ENCODE assay signal across 18 mouse cellular contexts in genomic region chr13:30339927-30340326, GRCm38 (mm10). TPM values are rescaled to one million over a fixed set of nuclear protein-coding genes. Genes with fewer than 3 reads are reported as not detected.
"Had no signal": no experiment of that assay in that cellular context is flagged by ENCODE, and none has a peak within 500 bp of the region (broad histone marks: within the 10 kb centered on the region; RNA-seq: fewer than 3 reads in every experiment).

No protein-coding gene starts in this region.

- ATAC-seq: midbrain, embryonic 16.5 days had no signal

- H3K9ac ChIP-seq: lung, embryonic 14.5 days; midbrain, embryonic 12.5 days; neural tube, embryonic 13.5 days; neural tube, embryonic 15.5 days had no signal

- H3K36me3 ChIP-seq: midbrain, embryonic 10.5 days; midbrain, embryonic 12.5 days; neural tube, embryonic 13.5 days; neural tube, embryonic 15.5 days had no signal

- H3K4me2 ChIP-seq: lung, embryonic 14.5 days; midbrain, embryonic 12.5 days; neural tube, embryonic 13.5 days; neural tube, embryonic 15.5 days had no signal

- DNase-seq: lung, embryonic 14.5 days; lung, postnatal 10 days; lung, postnatal 4 days; midbrain, embryonic 14.5 days; retina, postnatal 1 day; right cerebral cortex, adult 18-20 months; right cerebral cortex, postnatal 25 days; right cerebral cortex, postnatal 4 days; spleen, adult 18-20 months; thymus, adult 18-20 months; thymus, postnatal 14 days; thymus, postnatal 36 days had no signal

- H3K4me3 ChIP-seq: midbrain, embryonic 10.5 days; midbrain, embryonic 12.5 days; myocyte; neural tube, embryonic 13.5 days; neural tube, embryonic 15.5 days had no signal

- H3K27ac ChIP-seq: midbrain, embryonic 10.5 days; midbrain, embryonic 12.5 days; neural tube, embryonic 13.5 days; neural tube, embryonic 15.5 days had no signal

- H3K9me3 ChIP-seq: midbrain, embryonic 10.5 days; midbrain, embryonic 12.5 days; neural tube, embryonic 13.5 days; neural tube, embryonic 15.5 days had no signal

RNA-seq across cellular contexts. Expression of gene Agtr1a, which starts 3.7 kb away (rescaled TPM):
- polyA plus RNA-seq: myocyte had no signal
